18 mouse cellular contexts compared by ENCODE assay signal in the genomic region with DNA sequence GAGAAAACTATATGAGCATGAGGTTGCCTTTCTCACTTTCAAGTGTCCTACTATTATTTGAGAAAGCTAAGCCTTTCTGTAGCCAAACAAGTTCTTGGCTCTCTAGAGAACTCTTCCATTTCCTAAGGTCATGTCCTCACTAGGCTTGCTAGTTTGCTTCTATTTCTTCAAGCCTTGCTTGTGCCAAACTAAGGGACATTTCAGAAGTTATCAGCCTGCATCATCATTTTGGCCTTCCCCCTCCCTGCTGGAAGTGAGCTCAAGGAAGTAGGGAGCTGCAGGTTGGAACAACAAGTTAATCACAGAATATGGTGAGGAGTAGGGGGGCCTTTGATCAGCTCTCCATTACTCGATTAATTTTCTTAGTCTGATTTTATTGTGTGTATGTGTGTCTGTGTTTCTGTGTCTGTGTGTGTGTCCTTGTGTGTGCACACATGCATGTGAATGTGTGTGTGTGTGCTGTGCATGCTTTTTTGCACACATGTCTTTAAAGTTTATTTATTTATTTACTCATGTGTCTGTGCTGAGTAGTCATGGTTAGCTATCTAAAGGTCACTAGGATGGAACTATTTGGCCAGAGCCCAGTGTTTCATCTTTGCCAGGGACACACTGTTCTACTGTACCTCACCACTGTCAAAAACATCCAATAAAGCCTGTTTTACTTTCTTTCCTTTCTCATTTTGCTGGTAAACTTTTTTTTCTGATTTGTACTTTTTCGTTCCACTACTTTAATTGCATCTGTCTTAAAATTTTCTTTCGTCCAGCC.
DNase-seq lines count a peak whose midpoint lies in the region; ATAC-seq and TF ChIP-seq lines count a peak whose summit lies in the region.
"Had no signal": no experiment of that assay in that cellular context is flagged by ENCODE, and none has a peak within 500 bp of the region (broad histone marks: within the 10 kb centered on the region; RNA-seq: fewer than 3 reads in every experiment).

No protein-coding gene starts in this region.

- peak; percentile 68 for DNase-seq in gastrocnemius, adult 18-20 months (ENCODE audit: low spot score)
- DNase-seq in gastrocnemius, postnatal 4 days (ENCODE audit: low spot score in 2 of 2) = no peak
- peak; percentile 17 for DNase-seq in kidney, adult 11 months
- peak; percentile 36 for DNase-seq in adrenal gland, adult 8-10 months
- DNase-seq in kidney, postnatal 36 days = peak; percentile 65 to 66
- DNase-seq in lung, postnatal 0 days (ENCODE audit: low spot score) = no peak
- no peak for DNase-seq in left cerebral cortex, postnatal 10 days (ENCODE audit: extremely low spot score in 1 of 2, low spot score in 2 of 2)
- DNase-seq: cerebellum, adult 8-10 months; midbrain, embryonic 14.5 days; right cerebral cortex, adult 18-20 months; spleen, adult 18-20 months had no signal

- no peak overlapping the region for H3K9ac ChIP-seq in kidney, embryonic 14.5 days (ENCODE audit: low read depth, low read length)
- no peak overlapping the region for H3K9ac ChIP-seq in lung, postnatal 0 days (replicated peaks; ENCODE audit: low read depth)
- H3K9ac ChIP-seq: forebrain, embryonic 15.5 days; hindbrain, embryonic 14.5 days; intestine, embryonic 15.5 days; liver, embryonic 14.5 days had no signal

- H3K9me3 ChIP-seq in kidney, embryonic 14.5 days (ENCODE audit: control insufficient read depth, low read length) = no peaks in the 10 kb centered on the region
- H3K9me3 ChIP-seq in lung, postnatal 0 days (ENCODE audit: low read length) = no peaks in the 10 kb centered on the region
- H3K9me3 ChIP-seq: forebrain, embryonic 15.5 days; intestine, embryonic 15.5 days had no signal

- H3K4me1 ChIP-seq in kidney, embryonic 14.5 days (ENCODE audit: control insufficient read depth, insufficient read depth, low read length) = no peaks in the 10 kb centered on the region
- H3K4me1 ChIP-seq in lung, postnatal 0 days (ENCODE audit: insufficient read depth, low read depth, low read length) = no peaks in the 10 kb centered on the region
- H3K4me1 ChIP-seq: forebrain, embryonic 15.5 days; intestine, embryonic 15.5 days had no signal

- no peak for ATAC-seq in kidney, embryonic 14.5 days (ENCODE audit: low FRiP score, low TSS enrichment)
- no peak for ATAC-seq in lung, postnatal 0 days
- ATAC-seq: forebrain, embryonic 15.5 days; intestine, embryonic 15.5 days had no signal

- WGBS in kidney, embryonic 14.5 days = 78% methylated on average over 3 of the region's 3 CpGs
- WGBS in lung, postnatal 0 days = 74% methylated on average over 3 of the region's 3 CpGs

- no peak for TF ChIP-seq EP300 in lung, postnatal 0 days (IDR thresholded peaks at IDR 0.05)

- intact Hi-C loops in left cerebral cortex, postnatal 10 days (cut with DNase I) = no loop called here

- H3K4me2 ChIP-seq in kidney, embryonic 14.5 days (replicated peaks; ENCODE audit: low read depth, low read length) = no peak overlapping the region
- no peak overlapping the region for H3K4me2 ChIP-seq in lung, postnatal 0 days (replicated peaks; ENCODE audit: low read depth, low read length)
- H3K4me2 ChIP-seq: forebrain, embryonic 15.5 days; hindbrain, embryonic 14.5 days; intestine, embryonic 15.5 days had no signal

- no peaks in the 10 kb centered on the region for H3K36me3 ChIP-seq in kidney, embryonic 14.5 days (ENCODE audit: control insufficient read depth, insufficient read depth, low read length)
- no peaks in the 10 kb centered on the region for H3K36me3 ChIP-seq in lung, postnatal 0 days (ENCODE audit: insufficient read depth, low read length)
- H3K36me3 ChIP-seq: forebrain, embryonic 15.5 days; intestine, embryonic 15.5 days had no signal

- H3K27ac ChIP-seq in kidney, embryonic 14.5 days (ENCODE audit: low read depth, low read length) = no peak overlapping the region
- no peak overlapping the region for H3K27ac ChIP-seq in lung, postnatal 0 days (ENCODE audit: low read length)
- H3K27ac ChIP-seq: forebrain, embryonic 15.5 days; hindbrain, embryonic 14.5 days; intestine, embryonic 15.5 days; left cerebral cortex, adult 2 months; liver, embryonic 14.5 days had no signal

- H3K4me3 ChIP-seq in kidney, embryonic 14.5 days (ENCODE audit: low read length) = no peak overlapping the region
- no peak overlapping the region for H3K4me3 ChIP-seq in lung, postnatal 0 days (ENCODE audit: low read depth, low read length)
- H3K4me3 ChIP-seq: erythroblast, embryonic 14.5 days; forebrain, embryonic 15.5 days; intestine, embryonic 15.5 days; left cerebral cortex, adult 2 months had no signal

- TF ChIP-seq CTCF in lung, postnatal 0 days (IDR thresholded peaks at IDR 0.05) = no peak

- H3K27me3 ChIP-seq in kidney, embryonic 14.5 days (ENCODE audit: control insufficient read depth, insufficient read depth, low read length) = no peaks in the 10 kb centered on the region
- no peaks in the 10 kb centered on the region for H3K27me3 ChIP-seq in lung, postnatal 0 days (replicated peaks; ENCODE audit: insufficient read depth, low read length)
- H3K27me3 ChIP-seq: forebrain, embryonic 15.5 days; intestine, embryonic 15.5 days had no signal

Comparison
In these comparisons a context has a peak if more than half of its experiments do, and no peak if none do; other contexts are left out.
1. DNase-seq: peak in gastrocnemius, adult 18-20 months (single experiment), kidney, adult 11 months (single experiment), adrenal gland, adult 8-10 months (single experiment) and kidney, postnatal 36 days (2 of 2); none in gastrocnemius, postnatal 4 days (0 of 2), lung, postnatal 0 days (single experiment) and left cerebral cortex, postnatal 10 days (0 of 2).